Mouse (Mus musculus): ENCODE data around the gene Olfr874. TPM values are rescaled to one million over a fixed set of nuclear protein-coding genes. Genes with fewer than 3 reads are reported as not detected.

Olfr874 gene
- polyA plus RNA-seq (2014; fragmentation: Illumina TruSeq; extraction: RNeasy Lipid Tissue Mini Kit (QIAGEN cat#74804); ENCODE audit: low read depth, low replicate concordance): not detected

DNA sequence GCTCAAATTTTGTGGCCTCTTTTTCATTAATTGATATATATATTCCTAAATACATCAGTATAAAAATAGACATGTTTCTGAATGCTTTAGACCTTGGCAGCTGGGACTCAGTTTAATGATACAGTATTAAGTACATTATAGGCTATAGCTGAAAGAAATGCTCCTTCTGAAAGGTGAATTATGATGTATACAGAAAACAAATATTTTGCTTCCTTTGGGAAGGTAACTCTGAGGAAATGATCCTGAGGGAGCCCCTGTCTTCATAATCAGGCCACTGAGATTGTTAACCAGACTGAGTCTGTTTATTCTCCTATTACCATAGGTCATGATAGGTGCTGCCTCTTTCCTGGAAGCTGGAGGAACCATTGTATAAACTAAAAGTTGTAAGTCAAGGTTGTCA lies at the start of gene Olfr874:
Gene Olfr874, plus strand, starts transcription at position 301 of the 400 bp plus-strand sequence.

DNA sequence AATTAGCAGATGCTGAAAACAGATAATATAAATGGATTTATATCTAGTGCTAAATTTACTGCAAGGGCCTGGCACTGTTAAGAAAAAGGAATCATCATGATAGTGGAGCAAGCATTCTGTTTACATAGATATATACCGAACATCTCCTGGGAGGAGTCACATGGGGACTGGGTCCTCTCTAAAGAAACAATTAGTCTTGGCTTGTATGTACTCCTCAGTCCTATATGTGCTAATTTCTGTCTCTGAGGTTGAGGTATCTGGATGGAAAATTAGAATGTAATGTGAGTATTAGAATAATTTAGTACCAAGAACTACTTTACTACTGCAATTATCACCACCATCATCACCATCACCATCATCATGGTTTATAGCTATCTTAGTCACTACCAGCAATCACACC lies 28.8 kb upstream of the Olfr874 start, which contains the start of gene Olfr160:
Gene Olfr160, minus strand, starts transcription at position 101 of the 400 bp plus-strand sequence.

GRCm38 (mm10) chr9:37771759-37772158 lies 26.9 kb downstream of the Olfr874 start, which contains the start of gene Olfr875:
Olfr875 (plus strand) TSS chr9:37771857.

Other genes with a start within 250 kb of the Olfr874 start
- 73.7 TPM for gene Esam, start 217.0 kb upstream of the Olfr874 start, polyA plus RNA-seq (2014; fragmentation: Illumina TruSeq; extraction: RNeasy Lipid Tissue Mini Kit (QIAGEN cat#74804); ENCODE audit: low read depth, low replicate concordance)
- 17.8 TPM for gene Vsig2, start 205.9 kb upstream of the Olfr874 start, polyA plus RNA-seq (2014; fragmentation: Illumina TruSeq; extraction: RNeasy Lipid Tissue Mini Kit (QIAGEN cat#74804); ENCODE audit: low read depth, low replicate concordance)
- 2.3 TPM for gene Nrgn, start 192.2 kb upstream of the Olfr874 start, polyA plus RNA-seq (2014; fragmentation: Illumina TruSeq; extraction: RNeasy Lipid Tissue Mini Kit (QIAGEN cat#74804); ENCODE audit: low read depth, low replicate concordance)
- 12.0 TPM for gene Siae, start 189.4 kb upstream of the Olfr874 start, polyA plus RNA-seq (2014; fragmentation: Illumina TruSeq; extraction: RNeasy Lipid Tissue Mini Kit (QIAGEN cat#74804); ENCODE audit: low read depth, low replicate concordance)
- gene Spa17, start 131.4 kb upstream of the Olfr874 start, polyA plus RNA-seq (2014; fragmentation: Illumina TruSeq; extraction: RNeasy Lipid Tissue Mini Kit (QIAGEN cat#74804); ENCODE audit: low read depth, low replicate concordance): 9.9 TPM
- gene Tbrg1, start 87.8 kb upstream of the Olfr874 start, polyA plus RNA-seq (2014; fragmentation: Illumina TruSeq; extraction: RNeasy Lipid Tissue Mini Kit (QIAGEN cat#74804); ENCODE audit: low read depth, low replicate concordance): 36.7 TPM
- not detected for gene Panx3, start 75.9 kb upstream of the Olfr874 start, polyA plus RNA-seq (2014; fragmentation: Illumina TruSeq; extraction: RNeasy Lipid Tissue Mini Kit (QIAGEN cat#74804); ENCODE audit: low read depth, low replicate concordance)
- not detected for gene Olfr160, start 28.9 kb upstream of the Olfr874 start, polyA plus RNA-seq (2014; fragmentation: Illumina TruSeq; extraction: RNeasy Lipid Tissue Mini Kit (QIAGEN cat#74804); ENCODE audit: low read depth, low replicate concordance)
- not detected for gene Olfr875, start 26.8 kb downstream of the Olfr874 start, polyA plus RNA-seq (2014; fragmentation: Illumina TruSeq; extraction: RNeasy Lipid Tissue Mini Kit (QIAGEN cat#74804); ENCODE audit: low read depth, low replicate concordance)
- gene Olfr876, start 57.9 kb downstream of the Olfr874 start, polyA plus RNA-seq (2014; fragmentation: Illumina TruSeq; extraction: RNeasy Lipid Tissue Mini Kit (QIAGEN cat#74804); ENCODE audit: low read depth, low replicate concordance): not detected
- not detected for gene Olfr877, start 109.2 kb downstream of the Olfr874 start, polyA plus RNA-seq (2014; fragmentation: Illumina TruSeq; extraction: RNeasy Lipid Tissue Mini Kit (QIAGEN cat#74804); ENCODE audit: low read depth, low replicate concordance)
- gene Olfr145, start 151.6 kb downstream of the Olfr874 start, polyA plus RNA-seq (2014; fragmentation: Illumina TruSeq; extraction: RNeasy Lipid Tissue Mini Kit (QIAGEN cat#74804); ENCODE audit: low read depth, low replicate concordance): not detected
- not detected for gene Olfr878, start 172.7 kb downstream of the Olfr874 start, polyA plus RNA-seq (2014; fragmentation: Illumina TruSeq; extraction: RNeasy Lipid Tissue Mini Kit (QIAGEN cat#74804); ENCODE audit: low read depth, low replicate concordance)
- not detected for gene Olfr881, start 246.7 kb downstream of the Olfr874 start, polyA plus RNA-seq (2014; fragmentation: Illumina TruSeq; extraction: RNeasy Lipid Tissue Mini Kit (QIAGEN cat#74804); ENCODE audit: low read depth, low replicate concordance)